Mouse (Mus musculus): Measurements from ENCODE around the gene Tcl1b2. TPM values are rescaled to one million over a fixed set of nuclear protein-coding genes. Genes with fewer than 3 reads are reported as not detected.
"Not testable (repeated sequence)": the region's sequence is repeated elsewhere in the genome, so short reads cannot be mapped to it uniquely, and the experiment has no call there.

The Tcl1b2 gene
- total RNA-seq (2021) = not detected
- long read RNA-seq = 0 reads

DNA sequence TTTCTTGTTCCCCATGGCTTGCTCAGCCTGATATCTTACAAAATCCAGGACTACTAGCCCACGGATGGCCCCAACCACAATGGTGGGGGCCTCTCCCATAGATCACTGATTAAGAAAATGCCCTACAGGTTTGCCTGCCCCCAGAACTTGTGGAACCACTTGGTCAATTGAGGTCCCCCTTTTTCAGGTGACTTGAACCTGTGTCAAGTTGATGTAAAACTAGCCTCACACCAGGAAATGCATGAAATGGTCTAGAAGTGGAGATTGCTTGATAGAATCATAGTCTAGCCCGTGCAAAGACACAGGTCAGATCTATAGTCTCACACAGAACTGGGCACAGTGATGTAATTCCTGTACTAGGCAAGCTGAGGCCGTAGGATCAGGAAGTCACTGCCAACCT, at the start of gene Tcl1b2:
Tcl1b2 (plus strand) TSS at position 301 of the 400 bp plus-strand sequence.
- no peak for DNase-seq (ENCODE audit: low spot score in 2 of 2)

DNA sequence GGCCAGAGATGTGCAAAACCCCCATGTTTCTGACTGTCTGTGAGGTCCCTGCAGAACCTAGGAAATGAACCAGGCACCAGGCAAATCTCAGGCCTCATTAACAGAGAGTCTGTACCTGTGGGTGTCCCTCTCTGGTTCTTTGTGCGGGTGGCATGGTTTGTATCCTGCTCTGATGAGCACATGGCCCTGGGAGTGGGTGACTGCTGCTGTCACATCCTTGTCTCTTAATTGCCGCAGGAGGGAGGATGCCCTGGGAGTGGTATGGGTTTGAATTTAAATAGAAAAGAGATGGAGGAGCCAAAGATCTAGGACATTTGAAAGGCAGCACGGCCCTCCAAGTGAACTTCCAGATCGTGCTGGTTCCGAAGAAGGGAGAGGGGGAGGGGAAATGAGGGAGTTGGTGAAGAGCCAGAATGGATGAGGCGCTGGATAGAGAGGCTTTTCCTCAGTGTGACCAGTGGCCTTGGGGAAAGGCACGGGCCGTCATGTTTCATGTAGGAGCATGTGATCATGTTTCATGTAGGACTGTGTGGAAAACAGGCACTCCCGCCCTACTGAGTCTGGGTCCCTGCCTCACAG, 46.3 kb upstream of the Tcl1b2 start:
- DNase-seq (ENCODE audit: low spot score in 2 of 2) = peak in 1 of 2 experiments; percentile 9

DNA sequence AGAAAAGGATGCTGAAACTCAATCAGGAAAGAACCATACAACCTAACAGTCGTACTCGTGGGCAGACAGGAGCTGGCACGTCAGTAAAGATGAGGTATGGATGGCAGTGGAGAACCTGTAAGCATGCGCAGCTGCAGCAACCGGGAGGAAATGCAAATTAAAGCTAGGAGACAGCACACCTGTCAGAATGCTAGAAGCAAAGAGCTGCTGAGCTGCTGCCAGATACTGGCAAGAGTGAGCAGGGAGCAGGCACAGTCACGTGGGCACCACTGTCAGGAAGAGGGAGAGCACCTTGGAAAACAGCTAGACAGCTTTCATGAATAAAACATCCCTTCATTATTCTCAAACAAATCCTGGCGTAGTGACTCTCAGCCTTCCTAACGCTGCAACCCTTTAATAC, 42.9 kb upstream of the Tcl1b2 start:
- DNase-seq (ENCODE audit: low spot score in 2 of 2) = no peak

DNA sequence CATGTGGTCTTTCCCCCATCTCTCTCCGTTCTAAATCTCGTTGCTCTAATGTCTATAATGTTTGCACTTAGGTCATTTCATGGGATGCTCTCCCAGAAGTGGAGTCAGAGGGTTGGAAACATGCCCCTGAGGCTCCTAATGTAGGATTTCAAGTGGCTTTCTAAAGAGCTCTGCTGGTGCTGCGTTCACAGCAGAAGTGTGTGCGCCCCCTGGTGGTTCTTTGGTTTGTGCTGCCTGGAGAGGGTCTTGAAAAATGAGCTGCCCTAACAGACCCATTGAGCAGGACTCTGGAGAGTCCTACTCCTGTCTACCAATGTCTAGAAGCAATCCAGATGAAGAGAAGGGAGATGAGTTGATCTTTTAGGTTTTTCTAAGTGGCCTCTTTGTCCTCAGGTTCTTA, 41.8 kb upstream of the Tcl1b2 start:
- DNase-seq (ENCODE audit: low spot score in 2 of 2) = peak; percentile 48 to 82

DNA sequence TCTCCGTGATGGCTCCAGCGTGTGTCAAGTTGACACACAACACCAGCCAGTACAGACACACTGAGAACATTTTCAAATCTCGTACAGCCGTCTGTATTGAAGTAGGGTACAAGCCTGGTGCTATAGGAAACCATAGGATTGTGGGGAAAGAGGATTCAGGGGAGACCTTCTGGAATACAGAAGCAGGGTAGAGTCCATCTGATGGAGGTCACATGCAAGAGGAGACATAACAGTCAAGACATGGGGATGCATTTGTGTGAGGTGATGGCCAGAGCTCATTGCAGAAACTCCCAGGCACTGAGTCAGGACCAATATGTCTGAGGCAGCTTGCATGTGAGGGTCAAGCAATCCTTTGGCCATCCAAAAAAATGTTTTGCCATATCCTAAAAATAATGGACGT, 40.5 kb upstream of the Tcl1b2 start:
- no peak for DNase-seq (ENCODE audit: low spot score in 2 of 2)

DNA sequence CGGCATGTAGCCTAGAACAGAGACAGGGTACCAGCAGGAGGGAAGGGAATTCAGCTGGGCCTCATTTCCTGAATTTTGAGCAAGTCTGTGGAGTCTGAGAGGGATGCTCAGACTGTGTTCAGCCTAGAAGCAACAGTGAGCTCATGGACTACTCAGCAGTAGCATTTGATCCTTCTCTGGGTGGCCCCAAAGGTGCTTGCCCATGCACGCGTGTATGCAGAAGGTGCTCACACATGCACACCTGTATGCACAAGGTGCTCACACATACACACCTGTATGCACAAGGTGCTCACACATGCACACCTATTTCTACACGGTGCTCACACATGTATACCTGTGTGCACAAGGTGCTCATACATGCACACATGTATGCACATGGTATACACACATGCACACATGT, 37.0 kb upstream of the Tcl1b2 start:
- no peak for DNase-seq (ENCODE audit: low spot score in 2 of 2)

DNA sequence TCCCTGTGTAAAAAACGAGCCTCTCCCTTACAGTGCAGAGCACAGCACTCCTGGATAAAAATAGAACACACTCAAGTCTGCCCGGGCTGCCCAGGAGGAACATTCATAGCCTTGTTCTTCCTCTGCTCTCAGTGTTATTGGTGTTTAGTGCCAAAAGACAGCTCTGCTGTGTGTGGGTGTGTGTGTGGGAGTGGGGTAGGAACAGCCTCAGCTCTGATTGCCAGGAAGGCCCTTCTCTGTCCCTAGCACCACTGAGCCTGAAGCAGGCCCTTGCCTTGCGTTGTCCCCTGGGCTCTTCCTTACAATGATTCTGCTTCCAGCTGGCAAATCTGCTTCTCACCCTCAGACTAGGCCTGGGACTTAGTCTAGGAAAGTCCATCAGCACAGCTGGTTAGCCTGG, 36.4 kb upstream of the Tcl1b2 start:
- DNase-seq (ENCODE audit: low spot score in 2 of 2) = peak; percentile 10 to 60

DNA sequence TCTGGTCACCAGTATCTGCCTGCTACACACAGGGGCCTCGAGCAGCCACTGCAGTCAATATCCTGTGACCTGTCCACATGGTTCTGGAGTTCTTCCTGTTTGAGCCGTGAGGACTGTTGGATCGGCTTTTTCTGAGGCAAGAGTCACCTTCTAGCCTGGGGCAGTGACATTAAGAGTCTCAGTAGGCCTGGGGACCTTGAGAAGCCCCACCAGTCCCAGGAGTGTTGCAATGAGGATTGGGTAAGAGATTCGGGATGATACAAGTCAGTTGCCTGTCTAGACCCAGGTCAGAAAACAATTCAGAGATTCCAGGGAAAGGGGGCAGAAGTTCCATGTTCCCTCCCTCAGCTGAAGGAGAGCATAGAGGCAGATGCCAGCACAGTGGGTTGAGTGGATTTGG, 36.0 kb upstream of the Tcl1b2 start:
- no peak for DNase-seq (ENCODE audit: low spot score in 2 of 2)

DNA sequence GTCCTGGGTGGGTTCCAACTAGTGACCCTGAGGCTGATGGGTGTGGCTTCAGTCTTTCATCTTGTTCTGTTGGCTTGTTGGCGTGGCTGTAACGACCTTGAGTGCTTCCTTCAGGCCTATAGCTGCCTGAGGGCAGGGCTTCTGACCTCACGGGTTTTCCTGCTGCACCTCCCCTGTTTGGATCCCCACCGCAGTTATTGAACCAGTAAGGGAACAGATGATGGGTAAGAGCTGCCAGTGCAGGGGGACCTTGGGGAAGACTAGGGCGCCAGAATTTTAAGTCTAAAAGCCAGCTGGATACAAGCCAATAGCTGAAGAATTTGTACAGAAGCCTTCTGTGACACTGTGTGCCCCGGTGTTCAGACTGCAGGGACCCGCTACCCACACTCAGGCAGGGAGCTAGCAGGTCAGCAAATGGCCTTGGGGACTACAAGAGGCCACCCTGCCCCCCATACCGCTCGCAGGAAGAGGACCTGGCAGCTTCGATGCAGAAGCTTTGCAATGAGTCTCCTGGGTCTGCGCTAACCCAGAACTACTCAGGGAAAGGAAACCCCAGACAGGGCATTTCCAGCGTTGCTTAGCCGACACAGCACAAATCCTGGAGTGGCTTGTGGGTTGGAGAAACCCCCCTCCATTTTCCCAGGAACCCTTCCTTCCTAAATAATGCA, 33.4 kb upstream of the Tcl1b2 start:
- no peak for DNase-seq (ENCODE audit: low spot score in 2 of 2)

DNA sequence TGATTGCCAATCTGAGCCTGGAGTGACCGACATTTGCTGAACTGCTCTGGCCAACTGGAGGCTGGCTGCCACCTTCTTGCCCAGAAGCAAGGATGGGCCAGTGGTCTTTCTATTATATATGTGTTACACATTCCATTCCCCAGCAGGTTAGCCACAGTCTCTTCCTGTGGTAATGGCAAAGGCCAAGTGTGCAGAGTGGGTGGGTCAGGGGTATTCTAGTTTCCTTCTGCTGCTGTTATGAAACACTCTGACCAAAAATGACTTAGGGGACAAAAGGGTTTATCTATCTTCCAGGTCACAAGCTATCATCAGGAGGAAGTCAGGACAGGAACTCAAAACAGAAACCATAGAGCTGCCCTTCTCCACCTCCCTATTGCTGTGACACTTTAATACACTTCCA, 29.2 kb upstream of the Tcl1b2 start:
- DNase-seq (ENCODE audit: low spot score in 2 of 2) = no peak

DNA sequence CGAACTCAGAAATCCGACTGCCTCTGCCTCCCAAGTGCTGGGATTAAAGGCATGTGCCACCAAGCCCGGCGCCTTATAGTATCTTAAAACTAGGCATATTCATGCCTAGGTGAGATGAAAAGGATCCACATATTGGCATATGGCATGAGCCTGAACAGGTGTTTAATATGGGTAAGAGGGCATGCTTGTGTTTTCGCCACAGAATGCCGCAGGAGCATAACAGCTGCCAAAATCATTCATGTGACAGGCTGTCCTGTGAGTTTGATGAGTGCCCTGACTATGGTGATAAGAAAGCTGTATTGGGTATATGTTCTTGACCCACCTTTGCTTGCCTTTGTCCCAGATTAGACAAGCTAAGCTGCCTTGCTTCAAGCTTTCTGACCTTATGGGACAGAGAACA, 20.5 kb upstream of the Tcl1b2 start:
- no peak for DNase-seq (ENCODE audit: low spot score in 2 of 2)

DNA sequence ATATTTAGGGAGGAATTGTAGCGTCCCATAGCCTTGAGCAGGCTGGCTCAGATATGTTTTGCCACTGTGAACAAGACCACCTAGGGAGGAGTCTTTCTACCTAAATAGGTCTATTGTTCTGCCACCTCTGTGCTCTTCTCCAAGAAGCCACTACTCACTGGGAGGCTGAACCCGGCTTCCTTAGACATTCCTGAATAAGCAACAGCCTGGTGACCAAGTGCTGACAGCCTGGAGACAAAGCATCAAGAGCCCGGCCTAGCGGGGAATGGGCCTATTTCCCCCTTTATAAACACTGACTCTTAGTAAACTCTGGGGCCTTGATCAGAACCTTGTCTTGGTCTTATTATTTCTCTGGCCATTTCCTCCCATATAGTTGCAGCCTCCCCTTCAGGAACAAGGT, 19.3 kb upstream of the Tcl1b2 start:
- no peak for DNase-seq (ENCODE audit: low spot score in 2 of 2)

DNA sequence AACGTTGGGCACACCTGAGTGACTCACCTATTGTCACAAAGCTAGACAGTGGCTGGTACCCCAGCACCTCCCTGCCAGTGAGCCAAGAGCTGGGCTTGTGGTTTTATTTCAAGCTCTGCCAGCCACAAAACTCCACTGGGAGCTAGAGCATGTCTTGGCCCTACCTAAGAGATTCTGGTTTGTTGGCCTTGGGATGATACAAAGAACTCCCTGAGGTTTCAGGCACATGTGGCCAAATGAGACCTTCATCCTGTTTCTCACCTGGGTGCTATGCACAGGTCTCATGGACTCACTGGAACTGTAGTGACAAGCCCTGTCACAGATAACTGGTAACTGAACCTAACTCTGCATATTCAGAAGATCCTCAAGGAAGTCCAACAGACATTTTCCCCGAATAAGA, 18.2 kb upstream of the Tcl1b2 start:
- DNase-seq (ENCODE audit: low spot score in 2 of 2) = no peak

DNA sequence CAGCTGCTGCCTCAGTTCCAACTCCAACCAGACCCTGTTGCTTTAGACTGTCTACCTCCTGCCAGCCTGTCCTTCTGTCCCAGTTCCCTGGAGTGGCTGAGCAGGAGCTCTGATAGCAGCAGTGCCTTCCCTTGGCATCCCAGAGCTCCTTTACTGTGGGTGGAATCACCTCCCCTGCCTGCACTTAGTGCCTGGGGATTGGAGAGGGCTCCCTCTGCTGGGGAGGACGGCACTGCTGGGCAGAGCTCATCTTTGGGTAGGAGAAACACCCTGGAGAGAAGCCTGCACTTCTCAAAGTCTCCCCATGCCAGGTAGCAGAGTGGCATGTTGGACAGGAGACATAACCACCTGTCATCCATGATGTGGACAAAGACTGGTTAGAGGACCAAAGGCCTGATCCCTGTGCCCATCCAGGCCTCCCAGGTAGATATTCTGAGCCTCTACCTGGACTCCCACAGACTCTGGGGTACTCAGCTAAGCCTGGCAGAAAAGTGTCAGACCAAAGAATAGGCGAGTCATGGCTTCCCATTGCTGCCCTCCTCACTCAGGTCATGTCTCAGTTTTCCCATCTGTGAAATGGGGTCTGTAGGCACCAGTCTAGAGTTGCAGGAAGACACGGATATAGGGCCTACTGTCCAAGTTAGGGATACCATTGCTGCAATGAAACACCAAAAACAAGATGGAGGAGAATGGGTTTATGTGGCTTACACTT, 16.2 kb upstream of the Tcl1b2 start:
- DNase-seq (ENCODE audit: low spot score in 2 of 2) = not testable (repeated sequence)

DNA sequence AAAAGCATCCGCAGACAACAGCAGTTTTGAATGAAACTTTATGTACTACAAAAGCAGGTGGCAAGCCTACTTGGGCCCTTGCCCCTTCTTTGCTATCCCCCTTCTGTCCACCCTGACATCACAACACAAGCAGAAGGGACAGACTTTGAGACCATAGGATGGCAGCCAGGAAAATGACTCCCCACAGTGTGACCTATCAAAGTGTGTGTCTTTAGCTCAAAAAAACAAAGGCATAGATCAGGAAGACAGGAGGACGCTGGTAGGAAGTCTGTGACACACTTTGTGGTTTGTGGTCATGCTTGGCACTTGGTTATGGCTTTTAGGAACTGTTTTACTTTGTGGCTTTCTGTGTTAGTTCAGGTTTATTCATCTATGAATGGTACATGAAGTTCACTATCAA, 11.6 kb upstream of the Tcl1b2 start:
- DNase-seq (ENCODE audit: low spot score in 2 of 2) = not testable (repeated sequence)

DNA sequence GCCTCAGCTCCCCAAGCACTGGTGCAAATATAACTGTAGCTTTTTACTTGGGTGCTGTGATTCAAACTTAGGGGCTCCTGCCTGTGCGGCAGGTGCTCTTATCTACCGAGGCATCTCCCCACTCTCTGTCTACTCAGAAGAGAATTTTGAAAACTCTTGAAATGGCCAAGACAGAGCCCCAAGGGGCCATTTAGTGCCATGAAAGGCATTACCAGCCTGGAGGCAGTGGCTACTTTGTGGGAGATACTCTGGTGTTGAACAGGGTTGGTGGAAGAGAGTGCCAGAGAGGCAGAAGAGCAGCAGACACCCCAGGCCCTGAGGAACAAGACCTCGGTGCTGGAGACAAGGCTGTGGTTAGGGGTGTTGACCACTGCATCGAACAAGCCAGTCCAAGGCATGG, 11.0 kb upstream of the Tcl1b2 start:
- DNase-seq (ENCODE audit: low spot score in 2 of 2) = not testable (repeated sequence)

DNA sequence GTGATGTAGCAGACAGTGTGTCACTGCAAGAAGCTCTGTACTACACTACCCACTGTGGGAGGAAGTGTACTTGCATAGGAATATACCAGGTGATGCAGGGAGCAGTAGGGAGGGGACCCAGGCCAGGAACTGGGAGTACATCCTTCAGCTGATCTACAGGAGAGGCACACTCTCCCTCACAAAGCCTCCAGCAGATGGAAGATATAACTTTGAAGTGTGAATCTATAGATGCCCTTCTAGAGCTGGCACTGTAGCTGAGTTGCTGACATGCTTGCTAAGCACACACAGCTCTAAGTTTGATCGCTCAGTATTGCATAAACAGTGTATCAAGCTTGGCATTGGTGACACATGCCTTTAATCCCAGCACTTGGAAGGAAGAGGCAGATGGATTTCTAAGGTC, 8.1 kb upstream of the Tcl1b2 start:
- not testable (repeated sequence) for DNase-seq (ENCODE audit: low spot score in 2 of 2)

DNA sequence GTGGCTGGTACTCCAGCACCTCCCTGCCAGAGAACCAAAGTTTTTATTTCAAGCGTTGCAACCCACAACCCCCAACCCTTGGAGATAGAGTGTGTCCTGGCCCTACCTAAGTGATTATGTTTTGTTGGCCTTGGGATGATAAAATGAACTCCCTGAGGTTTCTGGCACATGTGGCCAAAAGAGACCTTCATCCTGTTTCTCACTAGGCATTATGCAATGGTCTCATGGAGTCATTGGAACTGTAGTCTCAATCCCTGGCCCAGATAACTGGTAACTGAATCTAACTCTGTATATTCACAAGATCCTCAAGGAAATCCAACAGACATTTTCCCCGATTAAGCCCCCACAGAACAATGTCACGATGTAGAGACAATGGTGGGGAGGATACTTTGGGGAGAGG, 2.7 kb upstream of the Tcl1b2 start:
- no peak for DNase-seq (ENCODE audit: low spot score in 2 of 2)

DNA sequence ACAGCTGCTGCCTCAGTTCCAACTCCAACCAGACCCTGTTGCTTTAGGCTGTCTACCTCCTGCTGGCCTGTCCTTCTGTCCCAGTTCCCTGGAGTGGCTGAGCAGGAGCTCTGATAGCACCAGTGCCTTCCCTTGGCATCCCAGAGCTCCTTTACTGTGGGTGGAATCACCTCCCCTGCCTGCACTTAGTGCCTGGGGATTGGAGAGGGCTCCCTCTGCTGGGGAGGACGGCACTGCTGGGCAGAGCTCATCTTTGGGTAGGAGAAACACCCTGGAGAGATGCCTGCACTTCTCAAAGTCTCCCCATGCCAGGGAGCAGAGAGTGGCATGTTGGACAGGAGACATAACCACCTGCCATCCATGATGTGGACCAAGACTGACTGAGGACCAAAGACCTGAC, 886 bp upstream of the Tcl1b2 start:
- not testable (repeated sequence) for DNase-seq (ENCODE audit: low spot score in 2 of 2)

DNA sequence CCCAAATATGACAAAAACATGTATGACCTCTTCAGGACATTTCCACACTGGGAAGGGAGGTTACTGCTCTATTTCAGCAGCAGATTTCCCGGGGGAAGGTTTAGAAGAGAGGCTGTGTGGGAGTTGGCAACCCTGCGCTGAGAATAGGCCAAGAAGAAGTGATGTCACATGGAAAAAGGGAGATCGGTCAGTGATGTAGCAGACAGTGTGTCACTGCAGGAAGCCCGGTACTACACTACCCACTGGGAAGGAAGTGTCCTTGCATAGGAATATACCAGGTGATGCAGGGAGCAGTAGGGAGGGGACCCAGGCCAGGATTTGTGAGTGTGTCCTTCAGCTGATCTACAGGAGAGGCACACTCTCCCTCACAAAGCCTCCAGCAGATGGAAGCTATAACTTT, 9.5 kb downstream of the Tcl1b2 start:
- DNase-seq (ENCODE audit: low spot score in 2 of 2) = peak in 1 of 2 experiments; percentile 24

DNA sequence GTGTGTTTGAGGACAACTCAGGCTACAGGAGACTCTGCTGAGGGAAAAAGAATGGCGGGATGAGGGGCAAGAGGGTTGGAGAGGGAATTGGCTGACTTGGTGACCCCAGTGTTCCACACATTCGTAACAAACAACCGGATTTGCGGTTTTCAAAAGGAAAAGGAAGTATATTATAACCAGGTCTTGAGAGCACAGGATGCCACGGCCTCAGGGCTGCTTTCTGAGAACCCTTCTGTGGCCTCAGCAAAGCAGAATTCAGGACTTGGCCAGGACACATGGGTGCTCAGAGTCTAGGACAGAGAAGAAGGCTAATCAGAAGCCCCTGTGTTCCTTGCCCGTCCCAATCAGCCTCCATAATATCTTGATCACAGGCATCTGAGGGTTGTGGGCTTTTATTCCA, 13.0 kb downstream of the Tcl1b2 start:
- DNase-seq (ENCODE audit: low spot score in 2 of 2) = no peak

DNA sequence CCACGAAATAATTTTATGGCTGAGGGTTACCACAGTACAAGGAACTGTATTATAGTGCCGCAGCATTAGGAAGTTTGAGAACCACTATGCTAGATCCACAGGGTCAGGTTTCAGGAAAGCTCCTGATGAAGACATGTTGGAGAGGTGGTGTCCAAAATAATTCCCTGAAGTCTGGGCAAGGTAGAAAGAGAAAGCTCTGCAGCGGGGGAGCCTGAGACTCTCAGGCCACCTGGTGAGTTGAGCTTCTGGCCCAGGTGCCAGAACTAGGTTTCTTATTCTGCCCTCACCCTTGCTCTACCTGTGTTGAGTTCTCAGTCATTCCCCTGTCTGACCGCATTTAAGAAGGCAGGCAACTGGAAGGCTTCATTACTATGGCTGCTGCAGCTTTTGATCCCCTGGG, 13.6 kb downstream of the Tcl1b2 start, which contains the start of gene Tcl1b1:
Tcl1b1 (plus strand) TSS at position 301 of the 400 bp plus-strand sequence.
- no peak for DNase-seq (ENCODE audit: low spot score in 2 of 2)

DNA sequence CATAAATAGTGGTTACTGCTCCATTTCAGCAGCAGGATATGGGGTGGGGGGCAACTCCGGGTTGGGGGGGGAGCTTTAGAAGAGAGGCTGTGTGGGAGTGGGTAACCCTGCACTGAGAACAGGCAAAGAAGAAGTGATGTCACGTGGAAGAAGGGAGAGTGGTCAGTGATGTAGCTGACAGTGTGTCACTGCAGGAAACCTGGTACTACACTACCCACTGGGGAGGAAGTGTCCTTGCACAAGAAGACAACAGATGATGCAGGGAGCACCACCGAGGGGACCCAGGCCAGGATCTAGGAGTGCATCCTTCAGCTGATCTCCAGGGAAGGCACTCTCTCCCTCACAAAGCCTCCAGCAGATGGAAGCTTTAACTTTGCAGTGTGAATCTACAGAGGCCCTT, 20.9 kb downstream of the Tcl1b2 start:
- no peak for DNase-seq (ENCODE audit: low spot score in 2 of 2)

Measured in layer of hippocampus, adult 18-20 months (tissue).